Mouse (Mus musculus) CD8-positive naive resting alpha-beta T cell, adult 2 months (primary cell): ENCODE data around the gene Kif27.

Experiments used
- DNase-seq, 2 experiments: peaks; one replicate each; pipeline ENCODE4 v3.0.0; 2022; ENCODE audit warnings: low read depth in 2 of 2, low spot score in 2 of 2

The Kif27 gene

DNA sequence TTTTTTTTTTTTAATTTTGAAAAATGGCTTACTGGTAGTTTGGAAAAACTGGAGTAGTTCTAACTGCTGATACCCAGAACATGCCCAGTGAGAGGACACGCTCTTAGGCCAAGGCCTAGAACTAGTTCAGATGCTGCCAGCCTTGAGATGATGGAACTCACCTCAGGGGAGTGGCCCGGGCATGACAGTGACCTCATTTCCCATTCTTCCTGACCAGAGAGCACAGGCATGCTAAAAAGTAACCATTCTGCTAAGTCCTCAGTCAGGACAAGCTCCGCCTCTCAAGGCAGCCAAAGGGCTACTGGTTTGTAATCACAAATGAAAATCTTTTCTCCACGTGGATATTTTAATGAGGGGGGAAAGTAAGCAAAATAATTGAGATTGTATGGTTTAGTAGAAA is 77.0 kb downstream of the Kif27 start:
- no peak for DNase-seq

DNA sequence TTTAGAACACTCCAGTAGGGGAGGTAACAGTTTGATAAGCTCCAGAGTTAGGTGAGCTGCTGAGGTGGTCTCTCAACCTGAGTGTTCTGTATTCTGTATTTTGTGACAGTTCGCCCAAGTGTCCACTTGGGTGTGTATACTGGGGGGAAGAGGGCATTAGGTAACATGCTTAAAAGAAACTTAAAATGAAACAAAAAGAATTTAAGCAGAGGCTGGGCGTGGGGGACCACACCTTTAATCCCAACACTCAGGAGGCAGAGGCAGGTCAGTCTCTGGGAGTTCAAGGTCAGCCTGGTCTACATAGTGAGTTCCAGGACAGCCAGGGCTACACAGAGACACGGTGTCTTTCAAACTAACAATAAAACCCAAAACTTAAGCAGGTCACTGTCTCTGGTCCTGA is 78.4 kb downstream of the Kif27 start:
- no peak for DNase-seq

DNA sequence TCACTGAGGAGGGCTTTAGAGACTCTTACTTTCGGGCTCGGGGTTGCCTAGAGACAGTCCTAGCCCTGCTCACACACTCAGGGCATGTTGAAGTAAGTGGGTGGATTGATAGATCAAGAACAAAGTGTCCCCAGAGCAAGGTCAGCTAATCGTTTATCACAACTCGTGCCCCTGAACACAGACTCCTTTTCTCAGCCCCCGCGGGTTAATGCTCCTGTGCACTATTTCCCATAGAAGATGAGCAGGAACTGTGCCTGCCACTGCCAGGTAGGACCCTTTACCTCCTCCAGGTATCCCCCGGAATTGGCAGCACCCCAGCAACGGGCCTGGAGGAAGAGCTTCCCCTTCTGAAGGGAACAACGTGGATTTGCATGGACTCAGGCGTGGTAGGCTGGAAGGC is 82.7 kb downstream of the Kif27 start:
- DNase-seq = no peak

GRCm38 (mm10) chr13:58275599-58275998 is 83.3 kb downstream of the Kif27 start, which contains the start of gene Gkap1:
Gene Gkap1, minus strand, starts transcription at chr13:58275699.
- no peak for DNase-seq

GRCm38 (mm10) chr13:58275076-58275475 is 83.8 kb downstream of the Kif27 start:
- DNase-seq = no peak

DNA sequence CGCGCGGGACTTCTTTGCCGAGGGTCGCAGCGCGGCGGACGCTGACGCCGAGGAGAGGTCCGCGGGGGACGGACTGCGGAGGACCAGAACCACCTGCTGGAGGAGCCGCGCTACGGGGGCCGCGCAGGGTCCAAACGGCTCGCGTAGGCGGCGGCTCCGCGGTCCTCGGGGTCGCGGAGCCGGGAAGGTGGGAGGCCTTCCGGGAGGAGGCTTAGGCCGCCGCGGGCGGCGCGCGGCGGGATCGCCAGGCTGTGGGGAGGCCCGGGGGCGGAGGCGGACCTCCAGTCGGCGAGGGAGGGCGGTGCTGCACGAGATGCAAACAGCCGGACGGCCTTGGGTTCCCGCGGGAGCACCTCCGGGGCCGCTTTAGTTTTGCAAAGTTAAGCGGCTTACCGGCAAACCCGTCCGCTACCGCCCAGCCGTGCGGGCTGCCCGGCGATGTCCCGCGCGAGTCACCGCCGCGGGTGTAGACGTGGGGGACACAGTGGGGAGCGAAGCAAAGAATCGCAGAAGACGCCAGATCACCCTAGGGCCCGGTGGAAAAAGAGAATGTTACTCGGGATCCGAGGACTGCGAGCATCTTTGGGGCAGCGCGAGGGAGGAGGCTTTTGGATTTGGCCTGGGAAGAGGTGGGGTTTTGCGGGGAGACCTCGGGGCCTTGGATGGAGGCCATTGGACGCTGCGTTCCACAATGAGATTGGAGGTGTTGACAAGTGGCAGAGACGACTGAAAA is 84.5 kb downstream of the Kif27 start:
- peak; percentile 10 to 23 for DNase-seq

GRCm38 (mm10) chr13:58273411-58274258 is 85.3 kb downstream of the Kif27 start:
- DNase-seq = peak in 1 of 2 experiments; percentile 8

DNA sequence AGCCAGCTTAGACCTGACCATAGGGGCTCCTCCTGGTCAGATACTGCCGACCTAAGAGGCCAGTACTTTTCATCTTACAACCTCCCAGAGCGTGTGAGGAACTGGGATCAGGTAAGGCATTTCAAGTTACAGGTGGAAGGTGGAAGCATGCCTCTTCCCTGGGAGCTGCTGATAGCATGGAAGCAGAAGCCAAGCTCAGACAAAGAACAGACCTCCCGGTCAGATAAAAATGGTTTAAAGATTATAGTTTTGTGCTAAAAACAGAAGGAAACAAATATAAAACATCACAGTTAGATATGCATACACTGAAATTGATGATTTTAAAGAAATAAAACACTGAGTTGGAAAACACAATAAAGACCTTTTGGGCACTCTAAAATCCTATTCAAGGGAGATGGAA is 92.1 kb downstream of the Kif27 start:
- no peak for DNase-seq

DNA sequence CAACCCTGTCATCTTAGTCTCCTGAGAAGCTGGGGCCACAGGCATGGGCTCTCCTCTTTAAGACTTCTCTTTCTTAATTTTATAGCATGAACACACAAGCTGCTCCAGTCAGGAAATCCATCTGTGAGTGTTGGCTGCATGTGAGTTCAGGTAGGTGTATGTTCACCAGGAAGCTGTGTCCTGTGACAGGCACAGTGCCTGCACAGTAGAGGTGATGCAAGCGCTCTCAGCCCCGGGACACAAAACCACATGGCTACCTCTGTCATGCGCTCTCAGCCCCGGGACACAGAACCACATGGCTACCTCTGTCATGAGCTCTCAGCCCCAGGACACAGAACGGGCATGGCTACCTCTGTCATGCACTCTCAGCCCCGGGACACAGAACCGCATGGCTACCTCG is 95.4 kb downstream of the Kif27 start:
- no peak for DNase-seq

GRCm38 (mm10) chr13:58261674-58262073 is 97.2 kb downstream of the Kif27 start:
- no peak for DNase-seq

GRCm38 (mm10) chr13:58253268-58253667 is 105.7 kb downstream of the Kif27 start:
- no peak for DNase-seq

- DNase-seq = no peak
These were observed 110.0 kb downstream of the Kif27 start for GRCm38 (mm10) chr13:58248957-58249356.
